Mouse (Mus musculus) MEL (cell line): ENCODE results near the gene Ndufa13.

Experiments
- CTCF ChIP-seq, 3 experiments: IDR thresholded peaks in 2 of 3; conservative IDR thresholded peaks in 1 of 3; 2 replicates each; pipeline ENCODE4 v1.5.1; 2011 to 2012; ENCODE audit warnings: low read length in 3 of 3, low read depth in 2 of 3, mild to moderate bottlenecking in 2 of 3, improper control_type of control experiment in 1 of 3, inconsistent platforms in 1 of 3, mixed read lengths in 1 of 3, moderate library complexity in 1 of 3; ENCODE audit not compliant: control insufficient read depth in 1 of 3, insufficient read depth in 1 of 3, poor library complexity in 1 of 3, severe bottlenecking in 1 of 3
- E2F4 ChIP-seq: IDR thresholded peaks from 2 replicates; pipeline ENCODE4 v1.6.1; 2011; ENCODE audit warnings: low read depth, low read length, improper control_type of control experiment, borderline replicate concordance
- KAT2A ChIP-seq: conservative IDR thresholded peaks from 2 replicates; pipeline ENCODE4 v1.6.1; 2012; ENCODE audit warnings: low read depth, low read length, improper control_type of control experiment, inconsistent platforms

DNA sequence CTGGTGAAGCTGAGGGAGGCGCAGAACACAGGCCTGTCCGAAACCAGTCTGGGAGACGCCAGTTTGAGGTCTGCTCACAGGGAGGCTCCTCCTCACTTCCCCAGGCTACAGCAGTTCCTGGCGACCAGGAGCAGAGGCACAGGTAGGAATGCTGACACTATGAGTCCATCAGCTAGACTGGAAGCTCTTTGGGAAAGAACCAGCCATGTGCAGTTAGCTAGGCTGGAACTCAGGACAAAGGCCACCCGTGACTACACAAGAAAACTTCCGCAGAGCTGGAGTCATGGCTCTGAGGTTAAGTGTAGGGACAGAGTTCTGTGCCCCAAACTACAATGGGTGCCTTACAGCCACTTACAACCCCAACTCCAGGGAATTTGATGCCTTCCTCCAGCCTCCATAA, 4.5 kb downstream of the Ndufa13 start:
- TF ChIP-seq CTCF (IDR thresholded peaks at IDR 0.05 in 2 of 3, conservative IDR thresholded peaks at IDR 0.05 in 1 of 3; ENCODE audit: control insufficient read depth in 1 of 3, insufficient read depth in 1 of 3, low read depth in 2 of 3, low read length in 3 of 3, poor library complexity in 1 of 3, severe bottlenecking in 1 of 3): no peak
- TF ChIP-seq KAT2A: no peak
- TF ChIP-seq E2F4: no peak
